Mouse (Mus musculus): ENCODE data around the gene Runx2. TPM values are rescaled to one million over a fixed set of nuclear protein-coding genes. Genes with fewer than 3 reads are reported as not detected.

Gene Runx2
- total RNA-seq, 1 experiment, result 0.71 TPM

- no peak for DNase-seq (ENCODE audit: low read depth, low spot score)
- no peak overlapping the region for H3K9ac ChIP-seq (ENCODE audit: insufficient read depth, low read depth, low read length, poor library complexity, severe bottlenecking)
- H3K4me1 ChIP-seq (ENCODE audit: control insufficient read depth in 2 of 2, insufficient read depth in 2 of 2, low read length in 2 of 2, poor library complexity in 1 of 2), result no peaks in the 10 kb centered on the region
- no peak overlapping the region for H3K4me3 ChIP-seq (ENCODE audit: insufficient read depth in 1 of 2, low read depth in 1 of 2, low read length in 2 of 2, poor library complexity in 1 of 2, severe bottlenecking in 1 of 2)
- in situ Hi-C loops (cut with MboI; ENCODE audit: low sequenced_read_pairs in 2 of 2, unreplicated experiment in 2 of 2), result no loop called here
- H3K27ac ChIP-seq (ENCODE audit: insufficient read depth, low read depth, low read length, poor library complexity, severe bottlenecking), result no peak overlapping the region
- no peaks in the 10 kb centered on the region for H3K9me3 ChIP-seq (ENCODE audit: control insufficient read depth, insufficient read depth, low read depth, low read length)
- no peaks in the 10 kb centered on the region for H3K36me3 ChIP-seq (ENCODE audit: control insufficient read depth, insufficient read depth, low read length, poor library complexity, severe bottlenecking)
- TF ChIP-seq HCFC1 (IDR thresholded peaks at IDR 0.05; ENCODE audit: borderline replicate concordance, insufficient read depth, low read length), result no peak
- no peak for TF ChIP-seq CHD2 (IDR thresholded peaks at IDR 0.05; ENCODE audit: low read depth, low read length)
- TF ChIP-seq ZNF384 (IDR thresholded peaks at IDR 0.05; ENCODE audit: low read depth, low read length), result no peak
- TF ChIP-seq MAFK (IDR thresholded peaks at IDR 0.05; ENCODE audit: insufficient read depth, low read depth, low read length), result no peak
- TF ChIP-seq ZC3H11A (IDR thresholded peaks at IDR 0.05; ENCODE audit: borderline replicate concordance, low read depth, low read length), result no peak
These were observed 306.3 kb downstream of the Runx2 start for GRCm38 (mm10) chr17:44508198-44508715.

DNA sequence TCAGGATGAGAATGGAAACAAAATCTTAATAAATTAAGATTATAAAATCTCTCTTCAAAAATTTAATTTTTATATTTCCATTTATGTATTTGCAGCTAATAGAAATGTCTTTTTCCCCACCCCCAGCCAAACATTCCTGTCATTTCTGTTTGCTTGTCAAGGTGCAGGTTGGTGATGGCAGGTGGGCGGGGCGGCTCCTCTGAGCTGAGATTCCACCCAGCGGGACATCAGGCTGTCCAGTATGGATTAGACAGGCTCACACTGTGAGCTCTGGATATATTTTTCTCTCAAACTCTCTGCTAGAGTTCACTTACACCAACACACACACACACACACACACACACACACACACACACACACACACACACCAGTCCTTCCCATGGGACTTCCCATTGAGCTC, 306.9 kb downstream of the Runx2 start:
- in situ Hi-C loops (cut with MboI; ENCODE audit: low sequenced_read_pairs in 2 of 2, unreplicated experiment in 2 of 2), result no loop called here
- Histone ChIP-seq H3K4me1 (ENCODE audit: control insufficient read depth in 2 of 2, insufficient read depth in 2 of 2, low read length in 2 of 2, poor library complexity in 1 of 2) (no peaks in the 10 kb centered on the region), H3K4me3 (ENCODE audit: insufficient read depth in 1 of 2, low read depth in 1 of 2, low read length in 2 of 2, poor library complexity in 1 of 2, severe bottlenecking in 1 of 2) (no peak overlapping the region), H3K36me3 (ENCODE audit: control insufficient read depth, insufficient read depth, low read length, poor library complexity, severe bottlenecking) (no peaks in the 10 kb centered on the region), H3K9ac (ENCODE audit: insufficient read depth, low read depth, low read length, poor library complexity, severe bottlenecking) (no peak overlapping the region), H3K27ac (ENCODE audit: insufficient read depth, low read depth, low read length, poor library complexity, severe bottlenecking) (no peak overlapping the region), H3K9me3 (ENCODE audit: control insufficient read depth, insufficient read depth, low read depth, low read length) (no peaks in the 10 kb centered on the region)
- TF ChIP-seq ZNF384 (IDR thresholded peaks at IDR 0.05; ENCODE audit: low read depth, low read length) (no peak), MAFK (IDR thresholded peaks at IDR 0.05; ENCODE audit: insufficient read depth, low read depth, low read length) (no peak), CHD2 (IDR thresholded peaks at IDR 0.05; ENCODE audit: low read depth, low read length) (no peak), HCFC1 (IDR thresholded peaks at IDR 0.05; ENCODE audit: borderline replicate concordance, insufficient read depth, low read length) (no peak), ZC3H11A (IDR thresholded peaks at IDR 0.05; ENCODE audit: borderline replicate concordance, low read depth, low read length) (no peak)
- DNase-seq (ENCODE audit: low read depth, low spot score), result no peak

GRCm38 (mm10) chr17:44506524-44506923, 308.1 kb downstream of the Runx2 start:
- no peak overlapping the region for H3K4me3 ChIP-seq (ENCODE audit: insufficient read depth in 1 of 2, low read depth in 1 of 2, low read length in 2 of 2, poor library complexity in 1 of 2, severe bottlenecking in 1 of 2)
- no peak overlapping the region for H3K9ac ChIP-seq (ENCODE audit: insufficient read depth, low read depth, low read length, poor library complexity, severe bottlenecking)
- H3K9me3 ChIP-seq (ENCODE audit: control insufficient read depth, insufficient read depth, low read depth, low read length), result no peaks in the 10 kb centered on the region
- in situ Hi-C loops (cut with MboI; ENCODE audit: low sequenced_read_pairs in 2 of 2, unreplicated experiment in 2 of 2), result no loop called here
- no peaks in the 10 kb centered on the region for H3K36me3 ChIP-seq (ENCODE audit: control insufficient read depth, insufficient read depth, low read length, poor library complexity, severe bottlenecking)
- TF ChIP-seq HCFC1 (IDR thresholded peaks at IDR 0.05; ENCODE audit: borderline replicate concordance, insufficient read depth, low read length) (no peak), MAFK (IDR thresholded peaks at IDR 0.05; ENCODE audit: insufficient read depth, low read depth, low read length) (no peak), ZC3H11A (IDR thresholded peaks at IDR 0.05; ENCODE audit: borderline replicate concordance, low read depth, low read length) (no peak), ZNF384 (IDR thresholded peaks at IDR 0.05; ENCODE audit: low read depth, low read length) (no peak), CHD2 (IDR thresholded peaks at IDR 0.05; ENCODE audit: low read depth, low read length) (no peak)
- DNase-seq (ENCODE audit: low read depth, low spot score), result no peak
- no peaks in the 10 kb centered on the region for H3K4me1 ChIP-seq (ENCODE audit: control insufficient read depth in 2 of 2, insufficient read depth in 2 of 2, low read length in 2 of 2, poor library complexity in 1 of 2)
- no peak overlapping the region for H3K27ac ChIP-seq (ENCODE audit: insufficient read depth, low read depth, low read length, poor library complexity, severe bottlenecking)

DNA sequence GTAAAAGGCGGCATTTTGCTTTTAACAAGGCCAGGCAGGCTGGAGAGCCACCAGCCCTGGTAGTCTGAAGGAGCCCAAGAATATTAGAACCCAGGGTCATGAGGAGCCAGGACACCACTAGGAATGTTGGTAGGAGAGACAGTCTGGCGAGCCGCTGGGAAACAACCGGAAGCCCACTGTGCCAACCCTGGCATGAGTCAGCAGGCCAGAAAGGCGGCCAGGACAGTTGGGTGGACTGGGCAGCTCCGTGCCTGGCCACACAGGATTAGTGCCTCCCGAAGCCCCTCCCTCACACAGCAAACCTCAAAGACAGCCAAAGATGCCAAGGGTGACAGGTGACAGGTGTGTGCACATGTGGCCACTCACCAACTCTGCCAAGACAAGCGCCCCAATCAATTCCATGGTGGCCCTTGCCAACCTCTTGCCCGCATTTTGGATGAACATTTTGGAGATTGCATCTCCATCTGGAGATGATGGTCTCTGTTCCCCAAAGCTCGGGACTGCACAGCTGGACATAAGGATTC, 309.7 kb downstream of the Runx2 start:
- Histone ChIP-seq H3K36me3 (ENCODE audit: control insufficient read depth, insufficient read depth, low read length, poor library complexity, severe bottlenecking) (no peaks in the 10 kb centered on the region), H3K4me3 (ENCODE audit: insufficient read depth in 1 of 2, low read depth in 1 of 2, low read length in 2 of 2, poor library complexity in 1 of 2, severe bottlenecking in 1 of 2) (no peak overlapping the region), H3K27ac (ENCODE audit: insufficient read depth, low read depth, low read length, poor library complexity, severe bottlenecking) (no peak overlapping the region), H3K9me3 (ENCODE audit: control insufficient read depth, insufficient read depth, low read depth, low read length) (no peaks in the 10 kb centered on the region), H3K4me1 (ENCODE audit: control insufficient read depth in 2 of 2, insufficient read depth in 2 of 2, low read length in 2 of 2, poor library complexity in 1 of 2) (no peaks in the 10 kb centered on the region), H3K9ac (ENCODE audit: insufficient read depth, low read depth, low read length, poor library complexity, severe bottlenecking) (no peak overlapping the region)
- no peak for TF ChIP-seq ZC3H11A (IDR thresholded peaks at IDR 0.05; ENCODE audit: borderline replicate concordance, low read depth, low read length)
- no peak for TF ChIP-seq HCFC1 (IDR thresholded peaks at IDR 0.05; ENCODE audit: borderline replicate concordance, insufficient read depth, low read length)
- TF ChIP-seq MAFK (IDR thresholded peaks at IDR 0.05; ENCODE audit: insufficient read depth, low read depth, low read length), result no peak
- in situ Hi-C loops (cut with MboI; ENCODE audit: low sequenced_read_pairs in 2 of 2, unreplicated experiment in 2 of 2), result no loop called here
- no peak for DNase-seq (ENCODE audit: low read depth, low spot score)

GRCm38 (mm10) chr17:44502176-44502575, 312.4 kb downstream of the Runx2 start:
- in situ Hi-C loops (cut with MboI; ENCODE audit: low sequenced_read_pairs in 2 of 2, unreplicated experiment in 2 of 2), result no loop called here
- no peaks in the 10 kb centered on the region for H3K9me3 ChIP-seq (ENCODE audit: control insufficient read depth, insufficient read depth, low read depth, low read length)
- no peaks in the 10 kb centered on the region for H3K4me1 ChIP-seq (ENCODE audit: control insufficient read depth in 2 of 2, insufficient read depth in 2 of 2, low read length in 2 of 2, poor library complexity in 1 of 2)
- no peak overlapping the region for H3K27ac ChIP-seq (ENCODE audit: insufficient read depth, low read depth, low read length, poor library complexity, severe bottlenecking)
- no peak overlapping the region for H3K9ac ChIP-seq (ENCODE audit: insufficient read depth, low read depth, low read length, poor library complexity, severe bottlenecking)
- H3K4me3 ChIP-seq (ENCODE audit: insufficient read depth in 1 of 2, low read depth in 1 of 2, low read length in 2 of 2, poor library complexity in 1 of 2, severe bottlenecking in 1 of 2), result no peak overlapping the region
- H3K36me3 ChIP-seq (ENCODE audit: control insufficient read depth, insufficient read depth, low read length, poor library complexity, severe bottlenecking), result no peaks in the 10 kb centered on the region
- DNase-seq (ENCODE audit: low read depth, low spot score), result no peak
- TF ChIP-seq ZNF384 (IDR thresholded peaks at IDR 0.05; ENCODE audit: low read depth, low read length), result no peak
- no peak for TF ChIP-seq ZC3H11A (IDR thresholded peaks at IDR 0.05; ENCODE audit: borderline replicate concordance, low read depth, low read length)
- TF ChIP-seq HCFC1 (IDR thresholded peaks at IDR 0.05; ENCODE audit: borderline replicate concordance, insufficient read depth, low read length), result no peak
- no peak for TF ChIP-seq MAFK (IDR thresholded peaks at IDR 0.05; ENCODE audit: insufficient read depth, low read depth, low read length)
- TF ChIP-seq CHD2 (IDR thresholded peaks at IDR 0.05; ENCODE audit: low read depth, low read length), result no peak

Measured in ES-E14 (cell line).